Mouse (Mus musculus) heart, postnatal 10 days (tissue): ENCODE measurements around the gene Olfr1226. TPM values are rescaled to one million over a fixed set of nuclear protein-coding genes. Genes with fewer than 3 reads are reported as not detected.
"Not testable (repeated sequence)": the region's sequence is repeated elsewhere in the genome, so short reads cannot be mapped to it uniquely, and the experiment has no call there.

Experiments
- DNase-seq, 2 experiments: peaks; one replicate each; pipeline ENCODE4 v3.0.0; 2021
- intact Hi-C: fragments of 180-260 bp; cut with DNase I; formaldehyde crosslinking; loops from one replicate; pipeline ENCODE4 v1.15.1; 2025
- total RNA-seq, 2 experiments: library from RNA; stranded (reverse); gene quantifications; 2 replicates each; pipeline ENCODE4 v1.2.3; 2021

The Olfr1226 gene
- not detected for total RNA-seq

DNA sequence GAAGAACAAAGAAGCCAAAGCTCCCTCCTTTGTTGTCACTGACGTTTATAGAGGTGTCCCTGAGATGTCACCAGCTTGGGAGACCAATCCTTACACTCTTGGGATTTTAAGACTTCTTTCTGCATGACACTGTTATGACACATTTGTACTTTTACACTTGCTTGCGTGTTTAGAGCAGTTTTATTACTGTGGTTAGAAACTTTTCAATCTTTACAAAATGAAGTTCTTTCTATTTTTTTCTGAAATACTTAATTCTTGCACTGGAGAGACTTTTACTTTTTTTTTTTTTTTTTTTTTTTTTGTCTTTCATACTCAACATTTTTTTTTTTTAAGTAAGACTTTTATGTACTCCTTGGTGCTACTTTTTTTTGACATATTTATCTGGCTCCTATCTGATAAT, at the start of gene Olfr1226:
TSS of gene Olfr1226 (minus strand) at position 101 of the 400 bp plus-strand sequence.
- DNase-seq: no peak
- intact Hi-C loops: no loop called here

DNA sequence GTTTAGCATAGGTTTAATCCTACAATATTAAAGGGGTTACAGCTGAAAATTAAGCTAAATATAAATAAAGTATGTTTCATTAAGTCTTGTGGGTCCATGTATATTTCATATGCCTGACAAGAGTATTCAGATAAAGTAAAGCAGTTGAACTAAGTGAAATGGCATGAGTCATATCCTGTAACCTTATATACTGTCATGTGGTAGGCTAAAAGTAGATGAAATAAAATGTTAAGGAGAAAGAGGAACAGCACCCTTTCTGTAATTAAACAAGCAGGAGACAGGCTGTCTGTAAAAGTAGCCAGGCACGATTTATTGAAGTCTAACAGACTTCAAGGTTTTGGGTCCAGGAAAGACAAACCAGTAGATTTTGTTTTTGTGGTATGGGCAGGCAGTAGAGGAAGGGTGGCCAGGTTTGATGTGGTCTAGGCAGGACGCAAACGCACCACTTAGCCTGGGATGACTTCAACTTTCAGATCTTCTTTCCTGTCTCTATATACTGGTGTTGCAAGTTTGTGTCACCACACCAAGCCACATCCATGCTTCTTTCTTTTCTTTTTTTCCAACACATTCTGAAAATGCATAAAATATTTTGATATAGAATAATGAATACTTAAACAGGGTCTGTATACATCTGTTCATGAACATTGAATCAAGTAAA, 3.4 kb downstream of the Olfr1226 start:
- no peak for DNase-seq
- intact Hi-C loops: no loop called here

DNA sequence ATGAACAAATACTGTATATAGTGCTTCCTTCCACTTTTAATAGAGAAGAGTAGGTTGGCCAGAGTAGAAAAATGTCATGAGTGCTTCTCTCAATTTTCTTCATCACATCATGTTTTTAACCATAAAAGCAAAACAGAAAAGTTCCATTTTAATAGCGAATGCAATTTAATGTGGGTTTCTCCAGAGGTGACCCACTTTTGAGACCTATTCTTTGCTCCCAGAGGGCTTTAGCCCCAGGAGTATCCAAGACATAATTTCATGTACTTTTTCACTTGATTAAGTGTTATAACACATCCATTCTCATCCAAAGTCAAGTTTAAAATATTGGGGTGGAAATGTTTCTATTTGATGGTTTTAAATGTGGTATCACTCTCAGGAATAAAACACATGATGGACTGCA, 25.3 kb downstream of the Olfr1226 start, which contains the start of gene Olfr1225:
TSS of gene Olfr1225 (minus strand) at position 101 of the 400 bp plus-strand sequence.
- DNase-seq: no peak
- intact Hi-C loops: no loop called here

DNA sequence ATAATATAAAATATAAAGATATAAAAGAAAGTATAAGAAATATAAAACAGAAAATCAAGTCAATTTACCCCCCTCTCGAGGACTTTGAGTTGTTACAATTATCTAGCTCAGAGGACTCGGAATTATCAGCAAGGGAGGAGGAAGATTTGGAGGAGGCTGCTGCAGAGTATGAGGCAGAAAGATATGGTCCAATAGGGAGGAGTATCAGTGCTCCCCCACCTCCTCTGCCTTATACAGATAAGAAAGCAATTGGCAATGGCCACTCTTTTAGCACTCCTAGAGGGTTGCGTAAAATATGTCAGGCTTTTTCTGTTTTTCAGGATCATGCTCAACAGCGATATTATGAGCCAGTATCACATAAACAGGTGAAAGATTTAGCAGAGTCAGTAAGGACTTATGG, 35.1 kb downstream of the Olfr1226 start:
- DNase-seq: not testable (repeated sequence)

DNA sequence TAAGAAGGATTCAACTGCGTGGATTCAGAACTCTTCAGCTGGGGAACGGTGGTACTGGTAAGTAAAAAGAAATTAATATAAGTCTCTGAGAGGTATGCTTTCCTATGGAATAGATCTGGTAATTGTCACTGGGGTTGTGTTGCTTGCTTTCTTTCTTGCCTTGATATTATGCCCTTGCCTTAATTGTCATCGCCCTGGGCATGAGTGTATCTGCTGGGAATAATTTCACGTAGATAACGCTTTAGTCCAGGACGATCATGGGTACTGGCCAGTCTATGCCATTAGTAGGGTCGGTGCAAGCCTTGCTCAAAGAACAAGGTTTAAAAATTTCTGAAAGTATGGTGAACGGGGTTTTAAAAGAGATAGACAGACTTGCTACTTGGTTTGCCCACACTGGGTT, 35.9 kb downstream of the Olfr1226 start, which contains the start of gene Olfr1224-ps1:
TSS of gene Olfr1224-ps1 (minus strand) at position 101 of the 400 bp plus-strand sequence.
- DNase-seq, intact Hi-C loops: not testable (repeated sequence)

More for the DNA sequence above, 35.1 kb downstream of the Olfr1226 start:
- intact Hi-C loops: not testable (repeated sequence)

DNA sequence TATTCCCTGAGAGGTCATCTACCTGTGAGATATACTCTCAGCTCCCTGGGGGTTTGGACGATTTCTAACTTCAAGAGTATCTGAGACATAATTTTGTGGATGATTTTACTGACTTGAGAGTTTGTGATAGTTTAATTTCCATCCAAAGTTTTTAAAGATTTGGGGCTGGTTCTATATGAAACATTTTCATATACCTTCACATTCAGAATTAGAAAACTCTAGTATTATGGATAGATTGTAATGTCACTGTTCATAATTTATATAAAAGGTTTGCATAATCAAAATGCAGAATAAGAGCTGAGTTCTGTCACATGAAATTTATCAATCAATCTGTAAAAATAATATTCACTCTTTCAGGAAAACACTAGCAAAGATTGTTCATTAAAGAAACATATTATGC, 48.4 kb downstream of the Olfr1226 start, which contains the start of gene Olfr1223:
TSS of gene Olfr1223 (minus strand) at position 101 of the 400 bp plus-strand sequence.
- DNase-seq: no peak
- intact Hi-C loops: no loop called here

Other genes with a start within 250 kb of the Olfr1226 start
- gene Olfr1212, start 246.1 kb downstream of the Olfr1226 start, total RNA-seq: not detected
- not detected for gene Gm13762, start 219.8 kb downstream of the Olfr1226 start, total RNA-seq
- gene Olfr1214, start 207.4 kb downstream of the Olfr1226 start, total RNA-seq: not detected
- not detected for gene Olfr1215, start 193.1 kb downstream of the Olfr1226 start, total RNA-seq
- gene Olfr1216, start 181.7 kb downstream of the Olfr1226 start, total RNA-seq: not detected
- not detected for gene Olfr1217, start 168.0 kb downstream of the Olfr1226 start, total RNA-seq
- not detected for gene Olfr1218, start 138.9 kb downstream of the Olfr1226 start, total RNA-seq
- gene Olfr1219, start 116.5 kb downstream of the Olfr1226 start, total RNA-seq: not detected
- gene Olfr1220, start 93.2 kb downstream of the Olfr1226 start, total RNA-seq: not detected
- gene Olfr1221, start 82.8 kb downstream of the Olfr1226 start, total RNA-seq: not detected
- gene Olfr1222, start 67.0 kb downstream of the Olfr1226 start, total RNA-seq: not detected
- gene Olfr1223, start 48.5 kb downstream of the Olfr1226 start, total RNA-seq: not detected
- not detected for gene Olfr1224-ps1, start 36.0 kb downstream of the Olfr1226 start, total RNA-seq
- not detected for gene Olfr1225, start 25.4 kb downstream of the Olfr1226 start, total RNA-seq
- gene Olfr1228, start 54.0 kb upstream of the Olfr1226 start, total RNA-seq: not detected
- not detected for gene Olfr1229, start 88.0 kb upstream of the Olfr1226 start, total RNA-seq
- gene Olfr1230, start 97.2 kb upstream of the Olfr1226 start, total RNA-seq: not detected
- not detected for gene Olfr1231, start 107.0 kb upstream of the Olfr1226 start, total RNA-seq
- gene Olfr1232, start 129.6 kb upstream of the Olfr1226 start, total RNA-seq: not detected
- not detected for gene Olfr1233, start 142.3 kb upstream of the Olfr1226 start, total RNA-seq
- gene Olfr1234, start 164.8 kb upstream of the Olfr1226 start, total RNA-seq: not detected
- not detected for gene Olfr1238, start 209.6 kb upstream of the Olfr1226 start, total RNA-seq
- not detected for gene Olfr1239, start 220.4 kb upstream of the Olfr1226 start, total RNA-seq
- gene Olfr1240, start 243.0 kb upstream of the Olfr1226 start, total RNA-seq: not detected